Mouse (Mus musculus) testis, adult 2 months (tissue): ENCODE results near the gene Csnk2a1.

ENCODE experiments used
- CTCF ChIP-seq: fragments of 200-500 bp; IDR thresholded peaks from 2 replicates; pipeline ENCODE4 v1.5.1; 2012; ENCODE audit warnings: low read depth, mild to moderate bottlenecking, inconsistent platforms, low read length, moderate library complexity; ENCODE audit not compliant: control insufficient read depth, insufficient read depth, insufficient replicate concordance
- POLR2A ChIP-seq: fragments of 200-500 bp; IDR thresholded peaks from 2 replicates; pipeline ENCODE4 v1.6.1; 2012; ENCODE audit warnings: low read depth, mild to moderate bottlenecking, inconsistent platforms, low read length, moderate library complexity; ENCODE audit not compliant: control insufficient read depth

DNA sequence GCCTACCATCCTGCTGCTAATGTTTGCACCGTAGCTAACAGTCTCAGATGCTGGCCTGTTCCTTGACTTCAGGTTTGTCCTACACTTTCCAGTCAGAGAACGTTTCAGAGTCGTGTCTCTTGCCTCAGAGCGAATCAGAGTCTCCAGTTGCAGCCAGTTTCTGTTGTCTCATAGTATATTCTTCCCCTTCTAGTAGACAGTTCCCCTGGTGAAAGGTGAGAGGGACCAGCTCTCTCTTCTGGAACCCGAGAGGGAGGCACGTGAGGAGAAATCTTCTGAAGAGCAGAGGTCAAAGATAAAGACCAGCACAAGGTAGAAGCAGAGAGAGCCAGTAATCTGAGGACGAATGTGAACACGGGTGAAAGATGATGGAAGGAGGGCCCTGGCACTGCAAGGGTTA, 61.4 kb downstream of the Csnk2a1 start:
- TF ChIP-seq CTCF (no peak), POLR2A (no peak)
